Mouse (Mus musculus): ENCODE results near the gene Zkscan16. TPM values are rescaled to one million over a fixed set of nuclear protein-coding genes. Genes with fewer than 3 reads are reported as not detected.

The Zkscan16 gene
- polyA plus RNA-seq, 1 experiment from 2014 or later = 1.2 TPM

DNA sequence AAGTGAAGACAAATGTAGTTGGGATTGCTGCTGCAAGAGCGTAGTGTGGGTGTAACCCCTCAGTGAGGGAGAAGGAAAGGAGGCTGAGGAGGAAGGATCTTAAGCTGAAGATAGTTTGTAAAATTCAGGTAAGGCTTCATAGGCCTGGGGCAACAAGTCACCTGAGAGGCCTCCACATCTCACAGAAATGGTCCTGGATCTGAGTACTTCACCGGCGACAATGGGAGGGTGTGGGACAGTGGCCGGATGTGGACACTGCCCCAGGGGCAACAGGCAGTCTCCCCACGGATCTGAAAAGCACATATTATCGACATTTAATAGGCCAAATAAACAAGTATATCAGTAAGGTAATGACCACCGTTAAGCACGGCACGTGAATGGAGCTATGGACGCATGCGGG is 9.2 kb downstream of the Zkscan16 start:
- DNase-seq (ENCODE audit: low spot score) (no peak), ATAC-seq (replicated peaks; ENCODE audit: low FRiP score) (no peak)
- Histone ChIP-seq H3K4me2 (ENCODE audit: low read depth, low read length, severe bottlenecking) (no peak overlapping the region), H3K9ac (ENCODE audit: low read length) (no peak overlapping the region), H3K9me3 (ENCODE audit: control insufficient read depth, low read length) (no peaks in the 10 kb centered on the region), H3K36me3 (ENCODE audit: control insufficient read depth, insufficient read depth, low read length) (no peaks in the 10 kb centered on the region), H3K4me1 (replicated peaks; ENCODE audit: control insufficient read depth, insufficient read depth, low read length) (no peaks in the 10 kb centered on the region), H3K4me3 (ENCODE audit: low read depth, low read length) (no peak overlapping the region), H3K27me3 (ENCODE audit: control insufficient read depth, insufficient read depth, low read length) (no peaks in the 10 kb centered on the region), H3K27ac (ENCODE audit: low read depth, low read length) (no peak overlapping the region)
- WGBS = 90% methylated on average over 11 of the region's 11 CpGs

DNA sequence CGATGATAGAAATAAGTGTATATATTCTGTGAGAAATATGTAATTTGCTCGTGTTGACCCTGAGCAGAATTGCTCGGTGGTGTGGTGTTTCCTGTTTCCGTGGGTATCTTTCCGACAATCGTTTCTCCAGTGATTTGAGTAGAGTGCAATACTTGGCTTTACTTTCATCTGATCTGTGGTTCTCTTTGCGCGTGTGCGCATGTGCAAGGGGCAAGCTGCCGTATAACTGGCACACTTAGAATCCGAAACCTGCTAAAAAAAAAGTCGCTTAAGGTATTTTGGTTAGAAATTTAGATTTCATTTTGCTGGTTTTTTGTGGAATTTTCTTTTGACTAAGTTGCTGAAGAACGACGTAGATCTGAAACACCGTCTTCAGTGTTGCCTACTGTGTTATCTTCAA is 18.3 kb downstream of the Zkscan16 start:
- DNase-seq (ENCODE audit: low spot score) (no peak), ATAC-seq (replicated peaks; ENCODE audit: low FRiP score) (no peak)
- no peak overlapping the region for H3K4me2 ChIP-seq (ENCODE audit: low read depth, low read length, severe bottlenecking)
- no peaks in the 10 kb centered on the region for H3K4me1 ChIP-seq (replicated peaks; ENCODE audit: control insufficient read depth, insufficient read depth, low read length)
- 93% methylated on average over 15 of the region's 15 CpGs for WGBS
- H3K9me3 ChIP-seq (ENCODE audit: control insufficient read depth, low read length) = no peaks in the 10 kb centered on the region
- no peak overlapping the region for H3K4me3 ChIP-seq (ENCODE audit: low read depth, low read length)
- no peaks in the 10 kb centered on the region for H3K36me3 ChIP-seq (ENCODE audit: control insufficient read depth, insufficient read depth, low read length)
- no peak overlapping the region for H3K9ac ChIP-seq (ENCODE audit: low read length)
- no peaks in the 10 kb centered on the region for H3K27me3 ChIP-seq (ENCODE audit: control insufficient read depth, insufficient read depth, low read length)
- H3K27ac ChIP-seq (ENCODE audit: low read depth, low read length) = no peak overlapping the region

DNA sequence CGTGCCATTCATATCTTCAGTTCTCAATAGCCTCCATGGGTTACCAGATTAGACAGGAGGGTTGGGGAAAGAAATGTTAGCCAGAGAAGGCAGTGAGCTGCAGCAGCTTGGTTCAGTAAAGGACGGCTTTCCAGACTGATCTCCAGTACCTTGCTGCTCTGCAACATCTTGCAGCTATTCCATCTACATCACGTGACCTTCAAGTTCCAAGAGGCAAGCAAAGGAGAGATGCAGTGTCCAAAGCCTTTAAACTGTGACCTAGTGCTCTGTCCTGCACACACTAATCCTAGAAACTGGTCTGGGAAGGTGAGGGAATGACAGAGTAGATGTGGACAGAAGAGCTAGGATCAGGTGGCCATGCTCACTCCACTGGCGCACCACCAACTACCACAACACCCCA is 19.8 kb downstream of the Zkscan16 start:
- H3K27ac ChIP-seq (ENCODE audit: low read depth, low read length) = no peak overlapping the region
- H3K27me3 ChIP-seq (ENCODE audit: control insufficient read depth, insufficient read depth, low read length) = no peaks in the 10 kb centered on the region
- no peak for ATAC-seq (replicated peaks; ENCODE audit: low FRiP score)
- H3K9ac ChIP-seq (ENCODE audit: low read length) = no peak overlapping the region
- H3K36me3 ChIP-seq (ENCODE audit: control insufficient read depth, insufficient read depth, low read length) = no peaks in the 10 kb centered on the region
- H3K4me1 ChIP-seq (replicated peaks; ENCODE audit: control insufficient read depth, insufficient read depth, low read length) = no peaks in the 10 kb centered on the region
- no peak overlapping the region for H3K4me2 ChIP-seq (ENCODE audit: low read depth, low read length, severe bottlenecking)
- no peak for DNase-seq (ENCODE audit: low spot score)
- whole genome bisulfite sequencing = 89% methylated on average over 4 of the region's 4 CpGs
- H3K4me3 ChIP-seq (ENCODE audit: low read depth, low read length) = no peak overlapping the region
- H3K9me3 ChIP-seq (ENCODE audit: control insufficient read depth, low read length) = no peaks in the 10 kb centered on the region

DNA sequence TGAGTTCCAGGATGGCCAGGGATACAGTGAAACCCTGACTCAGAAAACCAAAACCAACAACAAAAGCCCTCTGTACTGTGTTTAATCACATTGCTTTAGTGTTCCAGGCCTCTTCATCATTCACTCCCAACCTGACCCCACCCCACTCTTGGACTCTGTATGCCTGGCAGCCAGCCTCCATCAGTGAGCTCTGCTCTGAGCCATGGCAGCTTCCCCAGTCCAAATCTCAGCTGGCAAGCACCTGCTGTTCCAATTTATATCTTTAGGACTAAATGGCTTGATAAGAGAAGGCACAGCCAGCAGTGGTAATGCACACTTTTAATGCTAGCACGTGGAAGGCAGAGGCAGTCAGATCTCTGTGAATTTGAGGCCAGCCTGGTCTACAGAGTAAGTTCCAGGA is 21.7 kb downstream of the Zkscan16 start:
- 89% methylated on average over 1 of the region's 1 CpGs for WGBS
- no peaks in the 10 kb centered on the region for H3K36me3 ChIP-seq (ENCODE audit: control insufficient read depth, insufficient read depth, low read length)
- no peak overlapping the region for H3K4me2 ChIP-seq (ENCODE audit: low read depth, low read length, severe bottlenecking)
- no peak overlapping the region for H3K4me3 ChIP-seq (ENCODE audit: low read depth, low read length)
- no peak for DNase-seq (ENCODE audit: low spot score)
- no peak for ATAC-seq (replicated peaks; ENCODE audit: low FRiP score)
- no peaks in the 10 kb centered on the region for H3K9me3 ChIP-seq (ENCODE audit: control insufficient read depth, low read length)
- H3K9ac ChIP-seq (ENCODE audit: low read length) = no peak overlapping the region
- H3K4me1 ChIP-seq (replicated peaks; ENCODE audit: control insufficient read depth, insufficient read depth, low read length) = no peaks in the 10 kb centered on the region
- H3K27ac ChIP-seq (ENCODE audit: low read depth, low read length) = no peak overlapping the region
- H3K27me3 ChIP-seq (ENCODE audit: control insufficient read depth, insufficient read depth, low read length) = no peaks in the 10 kb centered on the region

DNA sequence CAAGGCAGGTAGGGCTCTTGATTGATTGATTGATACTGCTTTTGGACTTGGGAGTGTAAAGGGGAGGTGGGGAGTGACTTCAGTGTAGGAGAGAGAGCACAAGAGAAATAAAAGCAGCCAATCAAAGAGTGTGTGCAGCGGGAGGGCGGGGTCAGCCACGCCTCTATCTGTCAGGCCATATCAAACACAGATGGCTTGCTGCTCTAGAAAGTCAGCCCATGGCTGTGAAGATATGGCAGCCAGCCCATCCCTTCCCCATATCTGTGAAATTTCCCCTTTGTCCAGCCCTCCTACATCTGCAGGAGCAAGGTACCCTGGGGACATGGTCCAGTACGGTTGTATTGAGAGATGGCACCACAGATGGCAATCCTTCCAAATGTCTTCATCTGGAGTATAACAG is 27.2 kb downstream of the Zkscan16 start:
- Histone ChIP-seq H3K4me2 (ENCODE audit: low read depth, low read length, severe bottlenecking) (no peak overlapping the region), H3K9ac (ENCODE audit: low read length) (no peak overlapping the region), H3K36me3 (ENCODE audit: control insufficient read depth, insufficient read depth, low read length) (no peaks in the 10 kb centered on the region), H3K4me3 (ENCODE audit: low read depth, low read length) (no peak overlapping the region), H3K4me1 (replicated peaks; ENCODE audit: control insufficient read depth, insufficient read depth, low read length) (no peaks in the 10 kb centered on the region), H3K9me3 (ENCODE audit: control insufficient read depth, low read length) (no peaks in the 10 kb centered on the region), H3K27ac (ENCODE audit: low read depth, low read length) (no peak overlapping the region), H3K27me3 (ENCODE audit: control insufficient read depth, insufficient read depth, low read length) (no peaks in the 10 kb centered on the region)
- WGBS = 91% methylated on average over 4 of the region's 4 CpGs
- ATAC-seq (replicated peaks; ENCODE audit: low FRiP score) (no peak), DNase-seq (ENCODE audit: low spot score) (no peak)

DNA sequence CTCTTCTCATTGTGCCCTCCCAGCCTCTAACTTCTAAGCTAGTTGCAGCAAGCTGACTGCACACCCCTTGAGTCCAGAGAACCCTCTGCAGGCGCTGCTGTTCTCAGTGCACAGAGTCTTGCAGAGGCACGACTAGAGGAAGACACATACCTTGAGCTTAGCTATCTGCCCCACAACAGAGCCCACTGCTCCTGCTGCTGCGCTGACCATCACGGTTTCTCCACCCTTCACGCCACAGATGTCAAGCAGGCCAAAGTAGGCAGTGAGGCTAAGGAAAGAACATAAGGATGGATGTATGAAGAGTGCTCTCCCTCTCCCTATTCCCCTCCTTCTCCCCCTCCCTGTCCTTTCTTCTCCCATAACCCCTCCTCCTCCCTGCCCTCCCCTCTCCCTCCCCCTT is 32.3 kb downstream of the Zkscan16 start:
- 82% methylated on average over 5 of the region's 5 CpGs for WGBS
- H3K36me3 ChIP-seq (ENCODE audit: control insufficient read depth, insufficient read depth, low read length) = no peaks in the 10 kb centered on the region
- no peak overlapping the region for H3K4me2 ChIP-seq (ENCODE audit: low read depth, low read length, severe bottlenecking)
- no peaks in the 10 kb centered on the region for H3K9me3 ChIP-seq (ENCODE audit: control insufficient read depth, low read length)
- no peaks in the 10 kb centered on the region for H3K27me3 ChIP-seq (ENCODE audit: control insufficient read depth, insufficient read depth, low read length)
- DNase-seq (ENCODE audit: low spot score) (no peak), ATAC-seq (replicated peaks; ENCODE audit: low FRiP score) (no peak)
- H3K4me3 ChIP-seq (ENCODE audit: low read depth, low read length) = no peak overlapping the region
- H3K27ac ChIP-seq (ENCODE audit: low read depth, low read length) = no peak overlapping the region
- H3K4me1 ChIP-seq (replicated peaks; ENCODE audit: control insufficient read depth, insufficient read depth, low read length) = no peaks in the 10 kb centered on the region
- H3K9ac ChIP-seq (ENCODE audit: low read length) = no peak overlapping the region

DNA sequence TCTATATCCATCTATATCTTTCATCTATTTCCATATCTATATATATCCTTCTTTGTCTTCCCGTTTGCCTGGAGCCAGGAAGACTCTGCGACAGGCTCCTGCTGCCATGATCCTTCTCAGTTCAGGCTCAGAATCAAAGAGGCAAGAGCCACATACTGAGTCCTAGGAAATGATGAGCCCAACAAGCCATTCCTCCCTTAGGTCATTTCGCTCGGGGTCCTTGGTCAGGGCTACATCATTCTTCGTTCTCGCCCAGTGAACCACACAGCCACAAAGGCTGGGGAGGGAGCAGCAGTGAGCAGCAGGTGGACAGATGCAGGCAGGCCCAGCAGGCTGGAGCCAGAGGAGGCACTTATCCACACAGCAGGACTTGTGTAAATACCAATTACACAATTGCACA is 38.0 kb downstream of the Zkscan16 start:
- no peak overlapping the region for H3K9ac ChIP-seq (ENCODE audit: low read length)
- H3K4me2 ChIP-seq (ENCODE audit: low read depth, low read length, severe bottlenecking) = no peak overlapping the region
- no peak overlapping the region for H3K27ac ChIP-seq (ENCODE audit: low read depth, low read length)
- no peaks in the 10 kb centered on the region for H3K36me3 ChIP-seq (ENCODE audit: control insufficient read depth, insufficient read depth, low read length)
- 0 out of 2 replicates have a peak, but pooled peaks cover 3% of the 10 kb centered on the region for H3K4me1 ChIP-seq (replicated peaks; ENCODE audit: control insufficient read depth, insufficient read depth, low read length)
- DNase-seq (ENCODE audit: low spot score) (no peak), ATAC-seq (replicated peaks; ENCODE audit: low FRiP score) (no peak)
- H3K27me3 ChIP-seq (ENCODE audit: control insufficient read depth, insufficient read depth, low read length) = no peaks in the 10 kb centered on the region
- 77% methylated on average over 6 of the region's 6 CpGs for WGBS
- H3K9me3 ChIP-seq (ENCODE audit: control insufficient read depth, low read length) = no peaks in the 10 kb centered on the region
- H3K4me3 ChIP-seq (ENCODE audit: low read depth, low read length) = no peak overlapping the region

DNA sequence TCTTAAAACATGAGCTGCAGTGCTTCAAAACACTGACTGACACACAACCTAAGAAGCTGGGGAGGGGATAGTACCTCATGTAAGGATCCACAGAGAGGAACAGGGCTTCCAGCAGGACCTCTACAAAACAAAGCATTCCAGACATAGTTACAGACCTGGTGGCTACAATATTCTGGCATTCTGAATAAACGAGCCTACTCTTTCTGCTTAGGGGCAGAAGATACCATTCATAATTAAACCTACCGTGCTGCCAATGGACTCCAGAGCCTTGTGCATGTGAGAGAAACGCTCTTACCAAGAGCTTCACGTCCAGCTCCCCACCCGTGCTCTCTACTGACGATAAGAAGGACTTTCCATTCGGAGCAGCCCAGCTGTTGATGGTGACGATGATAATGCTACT is 39.4 kb downstream of the Zkscan16 start:
- 82% methylated on average over 8 of the region's 8 CpGs for WGBS
- no peaks in the 10 kb centered on the region for H3K9me3 ChIP-seq (ENCODE audit: control insufficient read depth, low read length)
- no peak overlapping the region for H3K27ac ChIP-seq (ENCODE audit: low read depth, low read length)
- H3K36me3 ChIP-seq (ENCODE audit: control insufficient read depth, insufficient read depth, low read length) = no peaks in the 10 kb centered on the region
- DNase-seq (ENCODE audit: low spot score) (no peak), ATAC-seq (replicated peaks; ENCODE audit: low FRiP score) (no peak)
- no peak overlapping the region for H3K4me2 ChIP-seq (ENCODE audit: low read depth, low read length, severe bottlenecking)
- H3K4me3 ChIP-seq (ENCODE audit: low read depth, low read length) = no peak overlapping the region
- peaks cover 4% of the 10 kb centered on the region; the same call in 1 of the 2 replicates for H3K4me1 ChIP-seq (replicated peaks; ENCODE audit: control insufficient read depth, insufficient read depth, low read length)
- H3K27me3 ChIP-seq (ENCODE audit: control insufficient read depth, insufficient read depth, low read length) = no peaks in the 10 kb centered on the region
- no peak overlapping the region for H3K9ac ChIP-seq (ENCODE audit: low read length)

DNA sequence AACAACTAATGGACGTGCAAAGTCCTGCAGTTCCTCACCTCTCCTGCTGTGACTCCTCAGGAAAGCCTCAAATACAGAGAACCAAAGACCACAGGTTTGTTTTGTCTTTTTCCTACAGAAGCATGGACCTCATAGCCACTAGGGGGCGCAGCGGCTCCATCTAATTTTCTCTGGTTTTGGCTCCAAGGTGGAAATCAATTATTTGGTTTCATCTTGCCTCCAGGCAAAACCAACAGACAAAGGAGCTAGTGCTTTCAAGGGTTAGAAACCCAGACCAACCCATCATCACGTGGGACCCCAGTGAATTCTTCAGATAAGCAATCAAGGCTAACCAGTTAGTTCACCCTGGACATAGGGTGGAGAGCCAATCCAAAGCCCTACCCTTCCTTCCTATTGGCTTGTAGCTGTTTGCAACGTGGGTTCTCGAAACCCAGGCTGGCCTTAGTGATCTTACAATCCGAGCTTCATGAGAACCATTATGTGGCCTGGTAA is 41.8 kb downstream of the Zkscan16 start:
- WGBS = 26% methylated on average over 7 of the region's 7 CpGs

More for the DNA sequence above, 41.8 kb downstream of the Zkscan16 start:
- H3K27me3 ChIP-seq (ENCODE audit: control insufficient read depth, insufficient read depth, low read length) = no peaks in the 10 kb centered on the region
- DNase-seq (ENCODE audit: low spot score) (peak; percentile 86), ATAC-seq (replicated peaks; ENCODE audit: low FRiP score) (0 out of 2 replicates have a peak, but pooled peaks have one; percentile 20)
- no peak overlapping the region for H3K4me2 ChIP-seq (ENCODE audit: low read depth, low read length, severe bottlenecking)
- no peaks in the 10 kb centered on the region for H3K9me3 ChIP-seq (ENCODE audit: control insufficient read depth, low read length)
- no peak overlapping the region for H3K4me3 ChIP-seq (ENCODE audit: low read depth, low read length)
- H3K9ac ChIP-seq (ENCODE audit: low read length) = no peak overlapping the region
- H3K36me3 ChIP-seq (ENCODE audit: control insufficient read depth, insufficient read depth, low read length) = no peaks in the 10 kb centered on the region
- H3K4me1 ChIP-seq (replicated peaks; ENCODE audit: control insufficient read depth, insufficient read depth, low read length) = peaks cover 4% of the 10 kb centered on the region; the same call in 1 of the 2 replicates
- H3K27ac ChIP-seq (ENCODE audit: low read depth, low read length) = no peak overlapping the region
